ENCODE assay signal across 8 mouse cellular contexts in the genomic region with DNA sequence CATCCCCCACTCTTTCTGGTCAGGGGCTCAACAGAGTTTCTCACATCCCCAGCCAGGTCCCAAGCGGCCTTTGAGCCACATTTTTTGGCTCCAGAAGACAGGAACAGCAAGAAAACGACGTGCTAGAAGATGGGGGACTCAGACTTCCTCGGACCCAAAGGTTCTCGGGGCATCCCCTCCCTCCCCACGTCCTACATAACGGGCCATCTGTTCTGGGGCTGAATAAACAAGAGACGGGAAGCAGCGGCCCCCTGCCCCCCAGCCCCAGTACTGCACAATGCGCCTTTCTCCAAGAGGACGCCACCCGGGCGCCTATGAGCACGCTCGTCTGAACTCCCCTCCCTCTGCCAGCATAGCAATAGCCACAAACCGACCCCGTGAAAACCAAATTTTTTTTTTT. TPM values are rescaled to one million over a fixed set of nuclear protein-coding genes. Genes with fewer than 3 reads are reported as not detected.
DNase-seq lines count a peak whose midpoint lies in the region; ATAC-seq and TF ChIP-seq lines count a peak whose summit lies in the region.

A gene (minus strand): TSS at position 76 of the 400 bp plus-strand sequence.

- H3K4me2 ChIP-seq in forebrain, postnatal 0 days (ENCODE audit: low read depth) = peak within 1 kb of the TSS; percentile 63

- peak within 1 kb of the TSS; percentile 70 for H3K4me3 ChIP-seq in cerebellum, adult 2 months (replicated peaks; ENCODE audit: insufficient read depth, low read depth, low read length)
- H3K4me3 ChIP-seq in forebrain, postnatal 0 days (ENCODE audit: low read depth, low read length) = peak within 1 kb of the TSS; percentile 52

- TF ChIP-seq CTCF in cerebellum, adult 2 months (IDR thresholded peaks at IDR 0.05; ENCODE audit: borderline replicate concordance, insufficient read depth, low read depth, low read length) = no peak
- no peak for TF ChIP-seq CTCF in forebrain, postnatal 0 days (IDR thresholded peaks at IDR 0.05; ENCODE audit: low read depth)

- no peaks in the 10 kb centered on the region for H3K9me3 ChIP-seq in forebrain, postnatal 0 days (ENCODE audit: low read length)

- 2% methylated on average over 17 of the region's 17 CpGs for WGBS in cerebellum, adult 2 months
- WGBS in forebrain, postnatal 0 days = 3% methylated on average over 17 of the region's 17 CpGs

- intact Hi-C loops in left cerebral cortex, postnatal 10 days (cut with DNase I) = loop anchor here (5.0 kb wide), 1 partner anchor 287 kb away; no protein-coding TSS in a partner anchor

- TF ChIP-seq POLR2A in cerebellum, adult 2 months (IDR thresholded peaks at IDR 0.05; ENCODE audit: borderline replicate concordance, insufficient read depth, low read length) = no peak

- H3K27me3 ChIP-seq in cerebellum, adult 2 months (ENCODE audit: control insufficient read depth, insufficient read depth, low read length) = no peaks in the 10 kb centered on the region
- H3K27me3 ChIP-seq in forebrain, postnatal 0 days (ENCODE audit: insufficient read depth, low read length) = no peaks in the 10 kb centered on the region

- DNase-seq in cerebellum, adult 2 months = peak; percentile 23 to 27
- DNase-seq in cerebellum, adult 11 months = no peak
- peak; percentile 75 for DNase-seq in right cerebral cortex, postnatal 10 days (ENCODE audit: low spot score in 2 of 2)
- no peak for DNase-seq in right cerebral cortex, postnatal 25 days
- DNase-seq in forebrain, postnatal 0 days = no peak
- peak; percentile 48 to 72 for DNase-seq in left cerebral cortex, postnatal 10 days (ENCODE audit: extremely low spot score in 1 of 2, low spot score in 2 of 2)
- DNase-seq in urinary bladder, postnatal 10 days (ENCODE audit: low spot score) = no peak

- H3K36me3 ChIP-seq in forebrain, postnatal 0 days (ENCODE audit: insufficient read depth) = no peaks in the 10 kb centered on the region

- no peaks in the 10 kb centered on the region for H3K4me1 ChIP-seq in cerebellum, adult 2 months (ENCODE audit: control insufficient read depth, insufficient read depth, low read length)
- no peaks in the 10 kb centered on the region for H3K4me1 ChIP-seq in forebrain, postnatal 0 days (ENCODE audit: insufficient read depth)

- no peak within 1 kb of the TSS for H3K27ac ChIP-seq in cerebellum, adult 2 months (ENCODE audit: insufficient read depth, low read length)
- peak within 1 kb of the TSS; percentile 66 for H3K27ac ChIP-seq in forebrain, postnatal 0 days (ENCODE audit: low read depth, low read length)

- peak; percentile 76 for ATAC-seq in forebrain, postnatal 0 days
- ATAC-seq in monocyte, adult 5-6 weeks (replicated peaks; ENCODE audit: insufficient number of reproducible peaks, low FRiP score, low TSS enrichment, poor library complexity, severe bottlenecking) = no peak

- H3K9ac ChIP-seq in forebrain, postnatal 0 days = peak within 1 kb of the TSS; percentile 69

RNA-seq across cellular contexts. Expression of the gene that starts here (rescaled TPM):
- 0.80 TPM in 1 of 2 replicates, not detected in the other for polyA plus RNA-seq in cerebellum, adult 2 months (2012; rRNA removed)
- total RNA-seq in forebrain, postnatal 0 days (2014; rRNA removed) = not detected in 2 replicates
- 0.71 and 0.77 TPM in 2 replicates for polyA plus RNA-seq in forebrain, postnatal 0 days (2015; fragmentation: Nextera tagmentation; extraction: Ambion mirVana)
- total RNA-seq in left cerebral cortex, postnatal 10 days (2021) = under 1 TPM; 0.62 to 0.93 TPM
- 7.4 to 25.2 TPM (median 20.6 TPM) in 3 replicates for total RNA-seq in monocyte, adult 5-6 weeks (2017)

Comparison
In these comparisons a context has a peak if more than half of its experiments do, and no peak if none do; other contexts are left out.
1. DNase-seq: peak in right cerebral cortex, postnatal 10 days (2 of 2); none in cerebellum, adult 11 months (single experiment), right cerebral cortex, postnatal 25 days (single experiment), forebrain, postnatal 0 days (single experiment) and urinary bladder, postnatal 10 days (single experiment).
2. Peak in DNase-seq and H3K4me3 ChIP-seq in cerebellum, adult 2 months; RNA of the gene not detected or under 1 TPM.
3. Peak in ATAC-seq, H3K4me3 ChIP-seq, H3K27ac ChIP-seq, H3K9ac ChIP-seq and H3K4me2 ChIP-seq in forebrain, postnatal 0 days; RNA of the gene not detected or under 1 TPM.
4. Peak in DNase-seq in left cerebral cortex, postnatal 10 days; RNA of the gene not detected or under 1 TPM.